Mouse (Mus musculus) testis, adult 2 months (tissue): Measurements from ENCODE around the gene Lrfn2. TPM values are rescaled to one million over a fixed set of nuclear protein-coding genes. Genes with fewer than 3 reads are reported as not detected.

Experiments
- H3K27ac ChIP-seq: fragments of 200-500 bp; 2 replicates; pipeline ENCODE4 v1.5.1; 2012; ENCODE audit warnings: low read depth, low read length; ENCODE audit not compliant: control insufficient read depth, insufficient read depth
- H3K27me3 ChIP-seq: fragments of 200-500 bp; 2 replicates; pipeline ENCODE4 v1.6.1; 2012; ENCODE audit warnings: mild to moderate bottlenecking, low read length, moderate library complexity; ENCODE audit not compliant: control insufficient read depth, insufficient read depth
- H3K36me3 ChIP-seq: fragments of 200-500 bp; 2 replicates; pipeline ENCODE4 v1.6.1; 2012; ENCODE audit warnings: mild to moderate bottlenecking, low read length; ENCODE audit not compliant: control insufficient read depth, insufficient read depth
- H3K4me1 ChIP-seq: fragments of 200-500 bp; 2 replicates; pipeline ENCODE4 v1.6.1; 2012; ENCODE audit warnings: low read length; ENCODE audit not compliant: control insufficient read depth, insufficient read depth
- H3K4me3 ChIP-seq: fragments of 200-500 bp; 2 replicates; pipeline ENCODE4 v1.5.1; 2012; ENCODE audit warnings: low read depth, mild to moderate bottlenecking, low read length, moderate library complexity, mixed read lengths; ENCODE audit not compliant: control insufficient read depth
- CTCF ChIP-seq: fragments of 200-500 bp; IDR thresholded peaks from 2 replicates; pipeline ENCODE4 v1.5.1; 2012; ENCODE audit warnings: low read depth, mild to moderate bottlenecking, inconsistent platforms, low read length, moderate library complexity; ENCODE audit not compliant: control insufficient read depth, insufficient read depth, insufficient replicate concordance
- POLR2A ChIP-seq: fragments of 200-500 bp; IDR thresholded peaks from 2 replicates; pipeline ENCODE4 v1.6.1; 2012; ENCODE audit warnings: low read depth, mild to moderate bottlenecking, inconsistent platforms, low read length, moderate library complexity; ENCODE audit not compliant: control insufficient read depth
- polyA plus RNA-seq: library from polyadenylated mRNA; depleted of rRNA; stranded (reverse); fragments of >200 nt; gene quantifications from 2 replicates; pipeline ENCODE4 v1.2.3, GENCODE M21; 2012

The Lrfn2 gene
- polyA plus RNA-seq, 1 experiment: 0.04 TPM

- TF ChIP-seq CTCF (no peak), POLR2A (no peak)
- no peak overlapping the region for H3K4me3 ChIP-seq
- H3K27ac ChIP-seq: no peak overlapping the region
- H3K27me3 ChIP-seq: no peaks in the 10 kb centered on the region
- H3K4me1 ChIP-seq: no peaks in the 10 kb centered on the region
- H3K36me3 ChIP-seq: no peaks in the 10 kb centered on the region
These were observed 6.8 kb upstream of the Lrfn2 start for GRCm38 (mm10) chr17:48925426-48925825.

GRCm38 (mm10) chr17:48930994-48931393 is 1.2 kb upstream of the Lrfn2 start:
- H3K4me1 ChIP-seq: peaks cover 5% of the 10 kb centered on the region
- H3K27ac ChIP-seq: no peak overlapping the region
- H3K4me3 ChIP-seq: no peak overlapping the region
- TF ChIP-seq POLR2A: no peak
- TF ChIP-seq CTCF: no peak
- H3K36me3 ChIP-seq: no peaks in the 10 kb centered on the region
- H3K27me3 ChIP-seq: no peaks in the 10 kb centered on the region

DNA sequence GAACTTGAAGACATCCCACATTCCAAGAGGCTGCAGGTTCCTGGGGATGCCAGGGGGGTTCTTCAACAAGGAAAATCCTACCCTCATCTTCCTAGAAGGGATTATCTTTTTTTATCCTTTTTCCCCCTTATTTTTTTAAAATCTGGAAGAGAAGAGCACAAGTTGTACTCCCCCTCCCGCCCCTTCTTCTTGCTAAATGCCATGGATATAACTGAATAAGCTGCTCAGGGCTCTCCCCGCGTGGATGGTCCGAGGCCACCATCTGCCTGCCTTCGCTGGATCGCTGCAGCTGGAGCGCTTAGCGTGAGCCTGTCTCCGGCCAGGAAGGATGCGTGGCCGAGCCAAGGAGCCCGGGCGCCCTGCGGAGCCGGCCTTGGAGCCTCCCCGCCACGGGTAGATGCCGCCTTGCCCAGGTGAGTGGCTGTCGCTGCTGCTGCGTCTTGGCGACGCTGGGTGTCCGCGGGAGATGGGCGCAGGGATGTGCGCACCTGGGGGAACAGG is 277 bp downstream of the Lrfn2 start:
- no peaks in the 10 kb centered on the region for H3K27me3 ChIP-seq
- TF ChIP-seq CTCF (no peak), POLR2A (no peak)
- H3K4me1 ChIP-seq: peaks cover 5% of the 10 kb centered on the region
- H3K27ac ChIP-seq: no peak overlapping the region
- H3K4me3 ChIP-seq: no peak overlapping the region
- no peaks in the 10 kb centered on the region for H3K36me3 ChIP-seq

GRCm38 (mm10) chr17:48932916-48933315 is 737 bp downstream of the Lrfn2 start:
- no peak for TF ChIP-seq POLR2A
- TF ChIP-seq CTCF: no peak
- Histone ChIP-seq H3K4me3 (no peak overlapping the region), H3K36me3 (no peaks in the 10 kb centered on the region), H3K27ac (no peak overlapping the region), H3K4me1 (peaks cover 5% of the 10 kb centered on the region), H3K27me3 (no peaks in the 10 kb centered on the region)

GRCm38 (mm10) chr17:48935201-48935600 is 3.0 kb downstream of the Lrfn2 start:
- Histone ChIP-seq H3K36me3 (no peaks in the 10 kb centered on the region), H3K4me3 (no peak overlapping the region), H3K4me1 (peaks cover 5% of the 10 kb centered on the region), H3K27me3 (no peaks in the 10 kb centered on the region), H3K27ac (no peak overlapping the region)
- TF ChIP-seq CTCF (no peak), POLR2A (no peak)

GRCm38 (mm10) chr17:48936445-48937141 is 4.4 kb downstream of the Lrfn2 start:
- TF ChIP-seq POLR2A (no peak), CTCF (no peak)
- H3K27ac ChIP-seq: no peak overlapping the region
- H3K36me3 ChIP-seq: no peaks in the 10 kb centered on the region
- no peaks in the 10 kb centered on the region for H3K27me3 ChIP-seq
- no peak overlapping the region for H3K4me3 ChIP-seq
- H3K4me1 ChIP-seq: peaks cover 3% of the 10 kb centered on the region

- H3K4me3 ChIP-seq: no peak overlapping the region
- H3K36me3 ChIP-seq: no peaks in the 10 kb centered on the region
- no peak overlapping the region for H3K27ac ChIP-seq
- H3K4me1 ChIP-seq: no peaks in the 10 kb centered on the region
- no peak for TF ChIP-seq CTCF
- no peak for TF ChIP-seq POLR2A
- no peaks in the 10 kb centered on the region for H3K27me3 ChIP-seq
These were observed 6.6 kb downstream of the Lrfn2 start for GRCm38 (mm10) chr17:48938711-48939220.

GRCm38 (mm10) chr17:48946315-48946714 is 14.1 kb downstream of the Lrfn2 start:
- H3K36me3 ChIP-seq: no peaks in the 10 kb centered on the region

More at GRCm38 (mm10) chr17:48946315-48946714, 14.1 kb downstream of the Lrfn2 start:
- Histone ChIP-seq H3K4me3 (no peak overlapping the region), H3K27ac (no peak overlapping the region), H3K27me3 (no peaks in the 10 kb centered on the region), H3K4me1 (no peaks in the 10 kb centered on the region)
- TF ChIP-seq CTCF (no peak), POLR2A (no peak)
